Mouse (Mus musculus): ENCODE results near the gene Serpina1c.
"Not testable (repeated sequence)": the region's sequence is repeated elsewhere in the genome, so short reads cannot be mapped to it uniquely, and the experiment has no call there.

Gene Serpina1c

DNA sequence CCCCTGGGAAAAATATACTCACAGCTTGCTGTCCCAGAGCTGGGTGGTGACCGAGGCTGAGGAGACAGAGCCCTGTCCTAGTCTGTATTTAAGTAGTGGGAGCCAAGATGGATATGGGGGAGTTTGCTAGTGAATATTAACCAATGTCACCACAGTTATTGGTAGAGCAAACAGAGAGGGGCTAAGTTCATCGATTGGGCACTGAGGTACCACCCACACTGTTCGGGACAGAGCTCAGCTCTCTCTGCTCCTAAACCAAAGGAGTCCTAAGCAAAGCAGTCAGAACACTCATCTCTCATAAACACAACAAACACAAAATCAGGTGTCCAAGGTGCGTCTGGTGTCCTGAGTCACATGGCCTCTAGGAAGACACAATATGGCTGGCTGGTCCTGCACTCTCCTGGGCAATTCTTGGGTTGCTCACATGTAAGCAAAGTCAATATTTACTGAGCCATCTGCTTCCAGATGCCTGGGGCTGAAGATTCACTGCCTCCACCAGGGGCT lies at the start of gene Serpina1c:
Gene Serpina1c, minus strand, starts transcription at position 51 of the 504 bp plus-strand sequence.
- not testable (repeated sequence) for DNase-seq

DNA sequence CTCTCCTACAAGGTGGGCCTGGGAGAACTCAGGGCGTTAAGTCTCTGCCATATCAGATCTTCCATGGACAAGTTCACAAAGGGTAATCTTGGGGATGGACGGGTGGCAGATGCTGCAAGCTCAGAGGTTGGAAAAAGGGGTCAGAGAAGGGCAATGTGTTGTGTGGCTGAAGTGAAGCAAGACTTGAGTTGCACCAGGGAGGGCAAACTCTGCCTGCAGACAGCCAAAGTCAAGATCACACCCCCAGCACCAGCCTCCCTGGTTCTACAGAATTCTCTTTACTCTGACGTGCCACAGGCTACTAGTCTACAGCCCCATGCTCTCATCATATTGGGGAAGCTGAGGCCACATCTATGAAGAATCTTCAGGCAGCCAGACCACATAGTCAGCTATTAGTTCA lies 48.3 kb upstream of the Serpina1c start:
- not testable (repeated sequence) for DNase-seq

- no peak for DNase-seq
These were observed 41.6 kb upstream of the Serpina1c start for GRCm38 (mm10) chr12:103946243-103946642.

GRCm38 (mm10) chr12:103909181-103909580 lies 4.5 kb upstream of the Serpina1c start:
- not testable (repeated sequence) for DNase-seq

GRCm38 (mm10) chr12:103907746-103908145 lies 3.1 kb upstream of the Serpina1c start:
- DNase-seq: not testable (repeated sequence)

DNA sequence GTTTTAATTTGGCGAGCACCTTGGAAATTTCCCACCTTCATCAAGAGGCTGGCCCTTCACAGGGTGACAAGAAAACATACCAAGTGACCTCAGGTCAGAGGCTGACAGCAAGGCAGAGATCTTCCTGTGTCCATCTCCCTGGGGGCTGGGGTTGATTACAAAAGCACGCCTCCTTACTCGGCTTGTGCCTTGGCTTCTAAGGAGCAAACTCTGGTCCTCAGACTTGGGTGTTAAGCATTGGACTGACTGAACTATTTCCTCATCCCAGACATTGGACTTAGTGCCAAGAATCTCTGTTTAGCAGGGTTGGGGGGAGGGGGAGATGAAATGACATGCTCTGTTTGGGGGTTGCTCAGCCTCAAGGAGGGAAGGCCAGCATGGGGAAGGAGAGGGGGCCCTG lies 2.8 kb downstream of the Serpina1c start:
- DNase-seq: not testable (repeated sequence)

- DNase-seq: not testable (repeated sequence)
These were observed 37.8 kb downstream of the Serpina1c start for GRCm38 (mm10) chr12:103866873-103867272.

DNA sequence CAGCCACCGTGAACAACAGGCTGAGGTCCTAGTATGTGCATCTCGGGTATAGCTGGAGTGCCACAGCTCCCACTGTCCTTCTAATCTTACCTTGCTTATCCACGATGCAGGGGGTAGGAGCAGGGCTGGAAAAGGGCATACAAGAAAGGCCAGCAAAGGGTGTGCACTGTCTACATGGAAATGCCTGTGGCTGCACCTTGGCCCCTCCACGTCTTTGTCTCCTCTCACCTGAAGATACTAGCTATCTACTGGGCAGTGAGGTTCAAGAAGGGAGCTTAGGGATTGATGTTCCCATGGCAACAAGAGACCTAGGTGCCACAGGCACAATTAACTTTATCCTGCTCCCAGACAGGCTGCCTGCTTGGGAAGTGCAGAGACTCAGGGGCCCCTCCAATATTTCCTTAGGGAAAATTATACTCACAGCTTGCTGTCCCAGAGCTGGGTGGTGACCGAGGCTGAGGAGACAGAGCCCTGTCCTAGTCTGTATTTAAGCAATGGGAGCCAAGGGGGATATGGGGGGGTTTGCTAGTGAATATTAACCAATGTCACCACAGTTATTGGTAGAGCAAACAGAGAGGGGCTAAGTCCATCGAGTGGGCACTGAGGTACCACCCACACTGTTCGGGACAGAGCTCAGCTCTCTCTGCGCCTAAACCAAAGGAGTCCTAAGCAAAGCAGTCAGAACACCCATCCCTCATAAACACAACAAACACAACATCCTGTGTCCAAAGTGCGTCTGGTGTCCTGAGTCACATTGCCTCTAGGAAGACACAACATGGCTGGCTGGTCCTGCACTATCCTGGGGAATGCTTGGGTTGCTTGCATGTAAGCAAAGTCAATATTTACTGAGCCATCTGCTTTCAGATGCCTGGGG lies 41.3 kb downstream of the Serpina1c start, which contains the start of gene Serpina1a:
Gene Serpina1a, minus strand, starts transcription at position 462 of the 874 bp plus-strand sequence.
- not testable (repeated sequence) for DNase-seq

GRCm38 (mm10) chr12:103860976-103861375 lies 43.7 kb downstream of the Serpina1c start:
- no peak for DNase-seq

GRCm38 (mm10) chr12:103860571-103860970 lies 44.1 kb downstream of the Serpina1c start:
- not testable (repeated sequence) for DNase-seq

GRCm38 (mm10) chr12:103859584-103859983 lies 45.1 kb downstream of the Serpina1c start:
- not testable (repeated sequence) for DNase-seq

- DNase-seq: not testable (repeated sequence)
These were observed 51.7 kb downstream of the Serpina1c start for GRCm38 (mm10) chr12:103853032-103853431.
